Mouse (Mus musculus) forebrain, embryonic 14.5 days (tissue): ENCODE results near the gene Arhgef1. TPM values are rescaled to one million over a fixed set of nuclear protein-coding genes. Genes with fewer than 3 reads are reported as not detected.

ENCODE experiments used
- ATAC-seq: fragments of 200-750 bp; cut with Nextera tagmentation; 2 replicates; pipeline ENCODE4 v1.8.0; 2017; ENCODE audit warnings: mild to moderate bottlenecking, moderate library complexity
- DNase-seq: peaks from one replicate; pipeline ENCODE4 v3.0.0-alpha.2; 2015; ENCODE audit warnings: low spot score
- H3K27ac ChIP-seq: fragments of 300-500 bp; sonication (generic); 2 replicates; pipeline ENCODE4 v1.5.1; 2014; ENCODE audit warnings: low read depth, mild to moderate bottlenecking, control low read depth, low read length, moderate library complexity
- H3K27me3 ChIP-seq: fragments of 300-500 bp; sonication (generic); replicated peaks from 2 replicates; pipeline ENCODE4 v1.6.1; 2014; ENCODE audit warnings: low read length, control low read depth, mixed read lengths; ENCODE audit not compliant: control insufficient read depth, insufficient read depth
- H3K36me3 ChIP-seq: fragments of 300-500 bp; sonication (generic); 2 replicates; pipeline ENCODE4 v1.6.1; 2014; ENCODE audit warnings: low read length, control low read depth; ENCODE audit not compliant: control insufficient read depth, insufficient read depth
- H3K4me1 ChIP-seq: fragments of 300-500 bp; sonication (generic); 2 replicates; pipeline ENCODE4 v1.6.1; 2014; ENCODE audit warnings: antibody characterized with exemption, low read length, control low read depth; ENCODE audit not compliant: control insufficient read depth, insufficient read depth
- H3K4me2 ChIP-seq: fragments of 300-500 bp; sonication (generic); 2 replicates; pipeline ENCODE4 v1.6.1; 2014; ENCODE audit warnings: mild to moderate bottlenecking, control low read depth, low read length
- H3K4me3 ChIP-seq: fragments of 300-500 bp; sonication (generic); 2 replicates; pipeline ENCODE4 v1.5.1; 2014; ENCODE audit warnings: low read depth, low read length, control low read depth
- H3K9ac ChIP-seq: fragments of 300-500 bp; sonication (generic); 2 replicates; pipeline ENCODE4 v1.6.1; 2014; ENCODE audit warnings: mild to moderate bottlenecking, low read length, control low read depth, moderate library complexity
- H3K9me3 ChIP-seq: fragments of 300-500 bp; sonication (generic); replicated peaks from 2 replicates; pipeline ENCODE4 v1.6.1; 2016; ENCODE audit warnings: low read length, control low read depth, mixed read lengths; ENCODE audit not compliant: control insufficient read depth
- WGBS: fragments of 180-500 bp; shearing (Covaris S2); extraction: QIAGEN DNeasy Blood & Tissue Kit; methylation state at CpG from one replicate; pipeline ENCODE4 v1.1.7; 2014; 5-methylcytosine and 5-hydroxymethylcytosine counted together
- polyA plus RNA-seq: library from polyadenylated mRNA; unstranded; fragments of >200 nt; fragmentation: Nextera tagmentation; extraction: Ambion mirVana; gene quantifications from 2 replicates; pipeline ENCODE4 v1.2.1, GENCODE M21; 2014

Arhgef1 gene
- polyA plus RNA-seq, 1 experiment from 2014 or later: 26.9 TPM

GRCm38 (mm10) chr7:24869532-24870165 lies 33.1 kb upstream of the Arhgef1 start, which contains the start of the genes Lypd4 and Dmrtc2:
TSS of gene Lypd4 (minus strand) at chr7:24869941.
TSS of gene Dmrtc2 (plus strand) at chr7:24870057.
- peak; percentile 24 for DNase-seq
- no peaks in the 10 kb centered on the region for H3K27me3 ChIP-seq
- WGBS: 66% methylated on average over 41 of the region's 41 CpGs
- H3K4me3 ChIP-seq: no peak within 1 kb of the TSS
- no peaks in the 10 kb centered on the region for H3K9me3 ChIP-seq
- H3K4me1 ChIP-seq: 0 out of 2 replicates have a peak, but pooled peaks cover 4% of the 10 kb centered on the region
- H3K9ac ChIP-seq: no peak within 1 kb of the TSS
- H3K4me2 ChIP-seq: no peak within 1 kb of the TSS
- no peak within 1 kb of the TSS for H3K27ac ChIP-seq
- H3K36me3 ChIP-seq: no peaks in the 10 kb centered on the region
- peak; percentile 65; the same call in 1 of the 2 replicates for ATAC-seq

GRCm38 (mm10) chr7:24877588-24877987 lies 25.1 kb upstream of the Arhgef1 start:
- no peaks in the 10 kb centered on the region for H3K9me3 ChIP-seq
- no peaks in the 10 kb centered on the region for H3K36me3 ChIP-seq
- no peaks in the 10 kb centered on the region for H3K27me3 ChIP-seq
- no peak overlapping the region for H3K9ac ChIP-seq
- WGBS: 85% methylated on average over 3 of the region's 3 CpGs
- H3K4me1 ChIP-seq: no peaks in the 10 kb centered on the region
- no peak overlapping the region for H3K4me2 ChIP-seq
- DNase-seq (no peak), ATAC-seq (no peak)
- H3K4me3 ChIP-seq: no peak overlapping the region
- H3K27ac ChIP-seq: no peak overlapping the region

GRCm38 (mm10) chr7:24879620-24880019 lies 23.1 kb upstream of the Arhgef1 start:
- Histone ChIP-seq H3K36me3 (no peaks in the 10 kb centered on the region), H3K4me2 (no peak overlapping the region), H3K4me1 (no peaks in the 10 kb centered on the region), H3K27ac (no peak overlapping the region), H3K27me3 (no peaks in the 10 kb centered on the region), H3K9me3 (no peaks in the 10 kb centered on the region), H3K4me3 (no peak overlapping the region), H3K9ac (no peak overlapping the region)
- ATAC-seq (no peak), DNase-seq (no peak)
- 4% methylated on average over 2 of the region's 2 CpGs for WGBS

- Histone ChIP-seq H3K4me2 (no peak overlapping the region), H3K27ac (no peak overlapping the region), H3K36me3 (peaks cover 19% of the 10 kb centered on the region), H3K4me3 (no peak overlapping the region), H3K27me3 (no peaks in the 10 kb centered on the region), H3K9me3 (no peaks in the 10 kb centered on the region), H3K4me1 (peaks cover 12% of the 10 kb centered on the region; the same call in 1 of the 2 replicates), H3K9ac (no peak overlapping the region)
- WGBS: 94% methylated on average over 9 of the region's 9 CpGs
- ATAC-seq: no peak
- DNase-seq: no peak
Measured at GRCm38 (mm10) chr7:24882416-24883199, 20.1 kb upstream of the Arhgef1 start.

- peaks cover 12% of the 10 kb centered on the region; the same call in 1 of the 2 replicates for H3K4me1 ChIP-seq
- DNase-seq (peak; percentile 100), ATAC-seq (peak; percentile 93)
- H3K9ac ChIP-seq: peak within 1 kb of the TSS; percentile 100
- H3K4me3 ChIP-seq: peak within 1 kb of the TSS; percentile 100
- WGBS: under 1% methylated on average over 57 of the region's 57 CpGs
- H3K27me3 ChIP-seq: no peaks in the 10 kb centered on the region
- H3K4me2 ChIP-seq: peak within 1 kb of the TSS; percentile 87
- H3K36me3 ChIP-seq: peaks cover 34% of the 10 kb centered on the region
- H3K9me3 ChIP-seq: no peaks in the 10 kb centered on the region
- peak within 1 kb of the TSS; percentile 92 for H3K27ac ChIP-seq
Measured at GRCm38 (mm10) chr7:24883896-24884692, 18.6 kb upstream of the Arhgef1 start, which contains the start of gene Rps19. TSS of gene Rps19 (plus strand) at chr7:24884371.

- peaks cover 12% of the 10 kb centered on the region; the same call in 1 of the 2 replicates for H3K4me1 ChIP-seq
Measured at GRCm38 (mm10) chr7:24884693-24885291, 17.9 kb upstream of the Arhgef1 start.

GRCm38 (mm10) chr7:24885468-24886307 lies 17.0 kb upstream of the Arhgef1 start:
- peak overlapping the region; percentile 100 for H3K9ac ChIP-seq
- 45% methylated on average over 12 of the region's 12 CpGs for WGBS

More at GRCm38 (mm10) chr7:24884693-24885291, 17.9 kb upstream of the Arhgef1 start:
- H3K9me3 ChIP-seq: no peaks in the 10 kb centered on the region
- WGBS: under 1% methylated on average over 43 of the region's 47 CpGs
- peaks cover 41% of the 10 kb centered on the region for H3K36me3 ChIP-seq
- ATAC-seq (no peak), DNase-seq (peak; percentile 20)
- no peaks in the 10 kb centered on the region for H3K27me3 ChIP-seq
- peak overlapping the region; percentile 100 for H3K4me3 ChIP-seq
- peak overlapping the region; percentile 87 for H3K4me2 ChIP-seq
- peak overlapping the region; percentile 92 for H3K27ac ChIP-seq
- peak overlapping the region; percentile 100 for H3K9ac ChIP-seq

More at GRCm38 (mm10) chr7:24885468-24886307, 17.0 kb upstream of the Arhgef1 start:
- Histone ChIP-seq H3K9me3 (no peaks in the 10 kb centered on the region), H3K36me3 (peaks cover 49% of the 10 kb centered on the region), H3K4me2 (peak overlapping the region; percentile 87), H3K27ac (no peak overlapping the region), H3K27me3 (no peaks in the 10 kb centered on the region), H3K4me3 (peak overlapping the region; percentile 100), H3K4me1 (peaks cover 12% of the 10 kb centered on the region; the same call in 1 of the 2 replicates)
- ATAC-seq: no peak
- no peak for DNase-seq
